Mouse (Mus musculus) intestine, embryonic 16.5 days (tissue): ENCODE measurements at regions not wholly inside any gene's neighbourhood (a gene's known extent, or its start where the extent isn't known, plus 50 kb on each side); places are given as distances from the start of the nearest gene placed in this dataset.

Experiments used
- ATAC-seq: fragments of 200-750 bp; cut with Nextera tagmentation; 2 replicates; pipeline ENCODE4 v1.8.0; 2017; ENCODE audit warnings: moderate TSS enrichment, moderate library complexity
- H3K27ac ChIP-seq: fragments of 300-500 bp; sonication (generic); 2 replicates; pipeline ENCODE4 v1.5.1; 2014; ENCODE audit warnings: mild to moderate bottlenecking, low read length
- H3K27me3 ChIP-seq: fragments of 300-500 bp; sonication (generic); replicated peaks from 2 replicates; pipeline ENCODE4 v1.6.1; 2014; ENCODE audit warnings: low read length, control low read depth, mixed read lengths; ENCODE audit not compliant: control insufficient read depth, insufficient read depth
- H3K36me3 ChIP-seq: fragments of 300-500 bp; sonication (generic); 2 replicates; pipeline ENCODE4 v1.6.1; 2014; ENCODE audit warnings: low read length, control low read depth; ENCODE audit not compliant: control insufficient read depth, insufficient read depth
- H3K4me1 ChIP-seq: fragments of 300-500 bp; sonication (generic); 2 replicates; pipeline ENCODE4 v1.6.1; 2014; ENCODE audit warnings: low read length, control low read depth, mixed read lengths; ENCODE audit not compliant: control insufficient read depth, insufficient read depth
- H3K4me2 ChIP-seq: fragments of 300-500 bp; sonication (generic); 2 replicates; pipeline ENCODE4 v1.6.1; 2014; ENCODE audit warnings: low read depth, low read length, control low read depth
- H3K4me3 ChIP-seq: fragments of 300-500 bp; sonication (generic); 2 replicates; pipeline ENCODE4 v1.5.1; 2014; ENCODE audit warnings: mild to moderate bottlenecking, low read length
- H3K9ac ChIP-seq: fragments of 300-500 bp; sonication (generic); 2 replicates; pipeline ENCODE4 v1.6.1; 2014; ENCODE audit warnings: low read depth, low read length
- H3K9me3 ChIP-seq: fragments of 300-500 bp; sonication (generic); 2 replicates; pipeline ENCODE4 v1.6.1; 2016; ENCODE audit warnings: low read length, control low read depth; ENCODE audit not compliant: control insufficient read depth
- WGBS: fragments of 180-500 bp; shearing (Covaris S2); extraction: QIAGEN DNeasy Blood & Tissue Kit; methylation state at CpG from one replicate; pipeline ENCODE4 v1.1.7; 2014; 5-methylcytosine and 5-hydroxymethylcytosine counted together

DNA sequence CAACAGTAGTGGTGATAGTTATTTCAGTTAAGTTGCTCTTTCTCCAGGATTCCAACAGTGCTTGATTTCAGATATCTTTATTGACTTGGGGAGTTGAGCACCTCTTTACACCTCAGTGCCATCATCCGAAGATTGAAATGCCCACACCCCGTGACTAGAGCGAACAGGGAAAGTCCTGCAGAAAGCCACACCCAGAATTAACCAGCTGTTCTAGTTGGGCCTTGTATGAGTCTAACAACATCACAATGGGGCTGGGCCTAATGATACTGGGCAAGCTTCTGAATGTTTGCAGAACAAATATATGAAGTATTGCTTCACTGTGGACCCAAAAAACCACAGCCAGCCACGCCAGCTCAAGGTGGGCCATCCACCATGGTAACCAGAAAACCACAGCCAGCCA lies 100.1 kb upstream of the Rasgrp1 start:
- H3K27ac ChIP-seq = no peak overlapping the region
- H3K9me3 ChIP-seq = no peaks in the 10 kb centered on the region
- no peak for ATAC-seq
- no peak overlapping the region for H3K9ac ChIP-seq
- no peaks in the 10 kb centered on the region for H3K36me3 ChIP-seq
- no peaks in the 10 kb centered on the region for H3K4me1 ChIP-seq
- H3K4me2 ChIP-seq = no peak overlapping the region
- WGBS = 56% methylated on average over 4 of the region's 4 CpGs
- no peaks in the 10 kb centered on the region for H3K27me3 ChIP-seq
- H3K4me3 ChIP-seq = no peak overlapping the region

DNA sequence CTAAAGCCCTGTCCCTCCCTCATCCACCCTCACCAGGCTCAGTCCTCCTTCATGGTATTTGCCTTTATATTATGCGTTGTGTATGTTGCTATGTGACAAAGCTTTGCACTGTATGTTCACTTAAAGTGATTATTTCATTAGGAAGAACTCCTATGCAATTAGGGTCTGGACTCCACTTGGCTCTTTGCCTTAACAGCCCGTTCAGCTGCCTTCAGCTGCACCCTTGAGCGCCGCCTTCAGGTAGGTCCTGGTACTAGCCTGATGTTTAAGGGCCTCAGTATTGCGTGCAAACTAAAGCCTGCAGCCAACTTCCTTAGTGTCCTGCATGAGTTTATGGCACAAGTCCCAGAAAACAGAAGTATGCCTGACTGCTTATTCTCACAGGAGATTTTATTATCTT lies 101.9 kb upstream of the Rasgrp1 start:
- H3K4me3 ChIP-seq = no peak overlapping the region
- WGBS = 42% methylated on average over 5 of the region's 5 CpGs
- ATAC-seq = no peak

DNA sequence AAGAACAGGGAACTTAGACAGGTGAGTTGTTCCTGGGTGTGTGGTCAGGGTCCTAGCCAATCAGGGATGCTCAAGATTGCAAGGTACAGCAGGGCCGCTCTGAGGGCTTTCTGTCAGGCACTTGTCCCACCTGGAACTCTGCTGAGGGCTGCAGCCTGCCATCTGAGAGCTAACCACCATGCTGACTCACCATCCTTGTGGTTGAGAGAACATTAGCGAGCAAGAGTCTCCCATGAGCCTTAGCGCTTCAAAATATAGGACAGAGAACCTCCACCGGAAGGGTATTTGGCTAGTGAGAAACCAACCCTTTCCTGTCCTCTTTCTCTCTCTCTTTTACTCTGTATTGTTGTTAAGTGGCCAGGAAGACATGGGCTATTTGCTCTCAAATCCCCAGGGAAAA lies 104.1 kb upstream of the Rasgrp1 start:
- H3K27ac ChIP-seq = no peak overlapping the region
- no peak overlapping the region for H3K4me2 ChIP-seq
- no peaks in the 10 kb centered on the region for H3K9me3 ChIP-seq
- H3K4me1 ChIP-seq = no peaks in the 10 kb centered on the region
- no peaks in the 10 kb centered on the region for H3K27me3 ChIP-seq
- no peak for ATAC-seq
- 85% methylated on average over 4 of the region's 4 CpGs for WGBS
- H3K36me3 ChIP-seq = no peaks in the 10 kb centered on the region
- no peak overlapping the region for H3K9ac ChIP-seq
- no peak overlapping the region for H3K4me3 ChIP-seq

More for the DNA sequence above, 101.9 kb upstream of the Rasgrp1 start:
- H3K36me3 ChIP-seq = no peaks in the 10 kb centered on the region
- no peak overlapping the region for H3K4me2 ChIP-seq
- H3K9ac ChIP-seq = no peak overlapping the region
- H3K27ac ChIP-seq = no peak overlapping the region
- no peaks in the 10 kb centered on the region for H3K9me3 ChIP-seq
- H3K4me1 ChIP-seq = no peaks in the 10 kb centered on the region
- no peaks in the 10 kb centered on the region for H3K27me3 ChIP-seq

DNA sequence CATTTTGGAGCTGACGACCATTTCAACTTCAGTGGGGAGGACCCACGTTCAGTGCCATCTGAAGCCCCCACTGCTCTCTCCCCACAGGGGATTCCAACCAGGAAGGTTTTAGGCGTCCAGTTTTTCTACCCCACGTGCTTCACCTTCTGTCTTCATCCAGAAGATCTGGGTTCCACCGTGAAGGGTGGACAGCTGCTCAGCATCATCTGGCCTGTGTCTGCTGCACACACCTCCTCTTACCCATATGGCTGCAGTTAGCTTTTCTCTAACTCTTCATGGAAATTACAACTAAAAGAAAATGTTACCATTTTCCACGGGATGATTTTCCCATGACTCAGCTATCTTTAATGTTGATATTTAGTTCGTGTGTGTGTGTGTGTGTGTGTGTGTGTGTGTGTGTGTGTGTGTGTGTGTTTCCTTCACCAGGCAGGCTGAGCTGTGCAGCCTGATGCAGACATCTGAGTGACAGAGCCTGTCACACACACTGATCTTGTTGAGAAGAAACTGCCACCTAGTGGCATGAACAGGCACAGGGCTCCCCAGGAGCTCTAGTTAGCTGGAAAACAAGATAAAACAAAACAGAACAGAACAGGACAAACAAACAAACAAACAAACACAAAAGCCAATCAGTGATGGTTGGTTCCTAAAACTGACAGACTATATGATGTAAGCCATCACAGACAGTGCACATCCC lies 107.5 kb upstream of the Rasgrp1 start:
- ATAC-seq = no peak
- no peak overlapping the region for H3K27ac ChIP-seq
- H3K27me3 ChIP-seq = no peaks in the 10 kb centered on the region
- no peak overlapping the region for H3K9ac ChIP-seq
- no peaks in the 10 kb centered on the region for H3K9me3 ChIP-seq
- no peak overlapping the region for H3K4me3 ChIP-seq
- no peaks in the 10 kb centered on the region for H3K36me3 ChIP-seq
- no peaks in the 10 kb centered on the region for H3K4me1 ChIP-seq
- WGBS = 57% methylated on average over 7 of the region's 7 CpGs
- H3K4me2 ChIP-seq = no peak overlapping the region

DNA sequence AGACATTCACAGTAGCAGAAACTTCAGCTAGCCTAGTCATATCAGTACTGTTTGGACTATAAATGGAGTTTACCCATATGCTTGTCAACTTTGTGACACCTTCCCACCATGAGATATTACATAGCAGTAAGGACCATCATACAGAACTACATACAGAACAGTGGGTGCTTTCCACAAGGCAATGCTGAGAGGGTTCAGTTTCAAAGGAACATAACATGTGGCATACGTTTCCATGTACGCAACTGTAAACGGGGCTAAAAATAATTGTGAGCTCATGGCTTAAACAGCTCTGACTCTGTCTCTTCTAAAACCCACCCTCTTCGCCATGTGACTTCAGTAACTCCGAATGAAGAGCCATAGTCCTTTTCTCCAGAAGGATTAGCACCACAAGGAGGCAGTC lies 109.0 kb upstream of the Rasgrp1 start:
- Histone ChIP-seq H3K4me2 (no peak overlapping the region), H3K4me1 (no peaks in the 10 kb centered on the region), H3K27ac (no peak overlapping the region), H3K27me3 (no peaks in the 10 kb centered on the region), H3K9ac (no peak overlapping the region), H3K36me3 (no peaks in the 10 kb centered on the region), H3K4me3 (no peak overlapping the region), H3K9me3 (no peaks in the 10 kb centered on the region)
- 56% methylated on average over 5 of the region's 5 CpGs for WGBS
- ATAC-seq = peak; percentile 44; the same call in 1 of the 2 replicates

DNA sequence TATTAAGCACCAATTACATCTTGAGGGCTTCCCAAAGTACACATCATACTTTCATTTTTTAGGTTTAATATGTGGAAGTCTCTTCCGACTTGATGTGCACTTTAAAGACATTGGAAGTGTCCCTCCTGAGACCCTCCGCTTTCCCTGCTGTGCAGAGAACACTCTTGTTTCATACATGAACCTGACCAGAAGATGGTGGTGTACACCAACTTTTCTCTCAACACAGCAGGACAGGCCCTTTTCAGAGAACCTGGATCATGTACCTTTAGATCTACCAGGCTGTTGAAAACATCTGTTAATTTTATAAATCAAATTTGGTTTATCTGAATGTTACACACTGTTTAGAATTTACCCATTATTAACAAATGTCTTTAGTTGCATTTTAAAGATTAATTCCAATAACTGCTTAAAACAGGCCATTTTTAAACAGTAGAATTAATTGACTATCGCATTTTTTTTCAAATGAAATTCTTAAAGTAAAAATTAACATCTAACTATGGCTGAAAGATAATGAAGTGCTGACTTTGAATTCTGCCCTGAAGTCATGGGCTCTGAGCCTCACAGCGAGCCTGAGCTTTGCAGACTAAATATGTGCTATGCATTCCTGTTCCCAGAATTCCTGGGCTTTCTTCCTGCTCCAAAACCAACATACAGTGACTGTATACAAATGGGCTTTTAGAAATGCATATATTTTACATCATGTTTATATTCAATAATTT lies 112.4 kb upstream of the Rasgrp1 start:
- no peaks in the 10 kb centered on the region for H3K36me3 ChIP-seq
- no peak overlapping the region for H3K4me2 ChIP-seq
- no peak overlapping the region for H3K27ac ChIP-seq
- no peak overlapping the region for H3K9ac ChIP-seq
- WGBS = 74% methylated on average over 4 of the region's 4 CpGs
- no peak for ATAC-seq
- no peak overlapping the region for H3K4me3 ChIP-seq
- H3K27me3 ChIP-seq = no peaks in the 10 kb centered on the region
- no peaks in the 10 kb centered on the region for H3K9me3 ChIP-seq
- H3K4me1 ChIP-seq = no peaks in the 10 kb centered on the region

DNA sequence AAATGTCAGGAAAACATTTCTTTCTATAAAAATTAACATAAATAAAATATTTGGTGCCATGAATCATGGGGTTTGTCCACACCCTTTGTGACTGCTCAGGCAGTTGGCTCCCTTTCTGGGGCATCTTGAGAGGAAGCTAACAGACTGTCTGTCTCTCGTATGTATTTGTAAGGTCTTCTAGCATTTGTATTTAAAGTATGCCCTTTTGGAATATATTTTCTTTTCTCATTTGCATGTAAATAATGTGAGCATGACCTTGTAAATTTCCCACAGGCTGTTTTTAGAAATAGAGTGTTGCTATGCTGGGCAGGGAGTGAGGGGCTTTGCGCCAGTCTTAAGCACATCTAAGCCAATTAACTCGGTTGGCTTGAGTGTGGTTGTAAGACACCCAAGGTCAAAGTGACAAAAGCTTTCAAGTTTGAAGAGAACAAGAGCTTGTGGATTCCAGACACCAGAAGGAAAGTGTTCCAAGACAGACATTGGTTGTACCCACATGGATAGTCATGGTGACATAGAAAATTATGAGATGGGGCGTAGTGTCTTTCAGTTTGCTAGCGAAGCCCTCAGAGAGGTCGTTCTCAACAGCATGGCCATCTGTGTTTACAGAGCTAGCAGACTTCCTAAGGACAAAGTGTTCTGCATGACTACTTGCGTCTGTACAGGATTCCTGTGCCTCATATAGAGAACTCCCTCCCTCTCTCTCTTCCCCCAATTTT lies 113.1 kb upstream of the Rasgrp1 start:
- no peaks in the 10 kb centered on the region for H3K9me3 ChIP-seq
- H3K4me2 ChIP-seq = no peak overlapping the region
- H3K27ac ChIP-seq = peak overlapping the region; percentile 47; the same call in 1 of the 2 replicates
- peak; percentile 81 for ATAC-seq
- no peaks in the 10 kb centered on the region for H3K4me1 ChIP-seq
- no peak overlapping the region for H3K4me3 ChIP-seq
- no peaks in the 10 kb centered on the region for H3K27me3 ChIP-seq
- 49% methylated on average over 7 of the region's 7 CpGs for whole genome bisulfite sequencing
- H3K36me3 ChIP-seq = no peaks in the 10 kb centered on the region
- no peak overlapping the region for H3K9ac ChIP-seq

DNA sequence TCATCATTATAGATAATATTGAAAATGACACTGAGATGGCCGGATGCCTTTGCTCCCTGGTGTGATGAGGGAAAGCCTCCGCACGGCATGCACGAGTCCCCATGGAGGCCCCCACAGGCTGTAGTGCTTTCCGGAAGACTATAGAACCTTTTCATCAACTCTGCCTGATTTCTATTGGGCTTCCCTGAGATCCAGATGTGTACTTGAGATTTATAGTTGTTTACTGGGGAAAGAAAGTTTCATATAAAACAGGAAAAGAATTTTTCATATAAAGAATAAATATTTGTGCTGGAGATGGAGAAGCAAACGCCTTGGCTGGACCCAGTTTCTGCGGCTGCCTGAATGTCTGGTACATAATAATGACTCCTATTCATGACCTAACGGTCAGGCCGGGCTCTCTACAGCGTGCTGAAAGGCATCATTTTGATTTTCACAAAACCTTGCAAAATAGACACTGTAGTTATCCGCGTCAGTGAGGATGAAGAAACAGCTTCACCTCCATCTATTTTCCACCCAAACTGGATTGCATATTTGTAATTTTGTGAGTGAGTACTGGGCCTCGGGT lies 113.7 kb upstream of the Rasgrp1 start:
- no peaks in the 10 kb centered on the region for H3K4me1 ChIP-seq
- no peaks in the 10 kb centered on the region for H3K27me3 ChIP-seq
- no peak overlapping the region for H3K4me3 ChIP-seq
- H3K9me3 ChIP-seq = no peaks in the 10 kb centered on the region
- H3K4me2 ChIP-seq = no peak overlapping the region
- no peaks in the 10 kb centered on the region for H3K36me3 ChIP-seq
- peak overlapping the region; percentile 8; the same call in 1 of the 2 replicates for H3K27ac ChIP-seq
- H3K9ac ChIP-seq = no peak overlapping the region
- 50% methylated on average over 13 of the region's 13 CpGs for WGBS
- peak; percentile 71; the same call in 1 of the 2 replicates for ATAC-seq

DNA sequence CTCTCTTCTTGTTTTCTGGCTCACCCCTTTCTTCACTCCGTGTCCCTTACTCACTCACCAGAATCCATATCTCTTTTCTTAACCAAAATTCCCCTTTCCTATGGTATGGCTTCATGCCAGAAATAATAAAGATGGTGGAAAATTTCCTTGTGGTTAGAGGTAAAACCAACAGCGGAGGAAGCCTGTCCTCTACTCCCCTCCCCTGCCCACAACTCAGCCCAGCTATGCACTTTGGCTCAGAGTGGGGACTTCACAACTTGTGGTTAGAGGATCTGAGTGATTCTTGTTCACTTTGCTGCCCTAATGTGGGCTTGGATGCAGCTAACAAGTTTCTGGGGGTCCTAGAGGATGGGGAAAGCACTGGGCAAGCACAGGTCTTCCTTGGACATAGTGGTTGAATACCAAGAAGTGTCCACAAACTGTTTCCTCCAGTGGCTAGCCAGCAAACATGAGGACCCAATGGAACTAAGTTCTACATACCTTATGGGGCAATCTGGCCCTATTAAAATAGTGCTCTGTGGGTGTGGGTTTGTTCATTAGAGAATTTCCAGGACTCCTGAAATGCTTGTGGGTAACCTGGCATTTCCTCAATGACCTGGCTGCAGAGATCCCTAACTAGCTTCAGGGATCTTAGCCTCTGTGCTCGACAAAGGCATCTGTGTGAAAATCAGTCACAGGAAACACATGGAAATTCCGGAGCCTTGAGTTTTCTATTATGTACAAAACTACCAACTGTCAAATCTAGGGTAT lies 118.9 kb upstream of the Rasgrp1 start:
- Histone ChIP-seq H3K4me3 (no peak overlapping the region), H3K27me3 (0 out of 2 replicates have a peak, but pooled peaks cover 2% of the 10 kb centered on the region), H3K4me1 (no peaks in the 10 kb centered on the region), H3K9ac (no peak overlapping the region), H3K9me3 (no peaks in the 10 kb centered on the region), H3K27ac (no peak overlapping the region), H3K36me3 (no peaks in the 10 kb centered on the region), H3K4me2 (no peak overlapping the region)
- no peak for ATAC-seq
- 83% methylated on average over 4 of the region's 4 CpGs for whole genome bisulfite sequencing
